Mouse (Mus musculus) erythroblast, embryonic 14.5 days (primary cell): Measurements from ENCODE around the gene Spata2.

Source experiments
- GATA1 ChIP-seq: IDR thresholded peaks from 2 replicates; pipeline ENCODE4 v1.6.1; 2012; ENCODE audit warnings: low read length, inconsistent platforms, mixed read lengths
- TAL1 ChIP-seq: IDR thresholded peaks from 3 replicates; pipeline ENCODE4 v1.6.1; 2012; ENCODE audit warnings: low read length, inconsistent platforms, mixed read lengths

GRCm38 (mm10) chr2:167439422-167439821, 53.3 kb downstream of the Spata2 start:
- TF ChIP-seq TAL1 (no peak), GATA1 (no peak)
